In genomic region chr1:137952777-137953176, GRCm38 (mm10) we compare ENCODE assay signal across 12 mouse cellular contexts.
DNase-seq lines count a peak whose midpoint lies in the region; ATAC-seq and TF ChIP-seq lines count a peak whose summit lies in the region.
"Had no signal": no experiment of that assay in that cellular context is flagged by ENCODE, and none has a peak within 500 bp of the region (broad histone marks: within the 10 kb centered on the region; RNA-seq: fewer than 3 reads in every experiment).

No protein-coding gene starts in this region.

- no peak for TF ChIP-seq CTCF in forebrain, postnatal 0 days (IDR thresholded peaks at IDR 0.05; ENCODE audit: low read depth)

- TF ChIP-seq POLR2A in limb, embryonic 14.5 days (IDR thresholded peaks at IDR 0.05; ENCODE audit: borderline replicate concordance, extremely low read depth, insufficient read depth, insufficient read length), result no peak

- H3K9ac ChIP-seq in kidney, embryonic 14.5 days (ENCODE audit: low read depth, low read length), result no peak overlapping the region
- no peak overlapping the region for H3K9ac ChIP-seq in embryonic facial prominence, embryonic 14.5 days (ENCODE audit: low read depth, low read length)
- H3K9ac ChIP-seq in forebrain, postnatal 0 days, result no peak overlapping the region
- H3K9ac ChIP-seq in limb, embryonic 14.5 days (ENCODE audit: low read depth, low read length, severe bottlenecking), result no peak overlapping the region

- no peaks in the 10 kb centered on the region for H3K9me3 ChIP-seq in kidney, embryonic 14.5 days (ENCODE audit: control insufficient read depth, low read length)
- no peaks in the 10 kb centered on the region for H3K9me3 ChIP-seq in embryonic facial prominence, embryonic 14.5 days (ENCODE audit: control insufficient read depth, low read length)
- H3K9me3 ChIP-seq in forebrain, postnatal 0 days (ENCODE audit: low read length), result no peaks in the 10 kb centered on the region
- no peaks in the 10 kb centered on the region for H3K9me3 ChIP-seq in limb, embryonic 14.5 days (ENCODE audit: control insufficient read depth, low read length)

- no peak overlapping the region for H3K4me3 ChIP-seq in kidney, embryonic 14.5 days (ENCODE audit: low read length)
- no peak overlapping the region for H3K4me3 ChIP-seq in embryonic facial prominence, embryonic 14.5 days (ENCODE audit: low read depth, low read length)
- no peak overlapping the region for H3K4me3 ChIP-seq in forebrain, postnatal 0 days (ENCODE audit: low read depth, low read length)
- H3K4me3 ChIP-seq in limb, embryonic 14.5 days (replicated peaks; ENCODE audit: low read length), result no peak overlapping the region

- no peak overlapping the region for H3K4me2 ChIP-seq in kidney, embryonic 14.5 days (replicated peaks; ENCODE audit: low read depth, low read length)
- H3K4me2 ChIP-seq in embryonic facial prominence, embryonic 14.5 days (ENCODE audit: low read depth, low read length), result no peak overlapping the region
- no peak overlapping the region for H3K4me2 ChIP-seq in forebrain, postnatal 0 days (ENCODE audit: low read depth)
- H3K4me2 ChIP-seq in limb, embryonic 14.5 days (replicated peaks; ENCODE audit: low read depth, low read length, severe bottlenecking), result no peak overlapping the region

- H3K27me3 ChIP-seq in kidney, embryonic 14.5 days (ENCODE audit: control insufficient read depth, insufficient read depth, low read length), result no peaks in the 10 kb centered on the region
- H3K27me3 ChIP-seq in embryonic facial prominence, embryonic 14.5 days (replicated peaks; ENCODE audit: control insufficient read depth, insufficient read depth, low read length), result no peaks in the 10 kb centered on the region
- H3K27me3 ChIP-seq in forebrain, postnatal 0 days (ENCODE audit: insufficient read depth, low read length), result no peaks in the 10 kb centered on the region
- no peaks in the 10 kb centered on the region for H3K27me3 ChIP-seq in limb, embryonic 14.5 days (ENCODE audit: control insufficient read depth, insufficient read depth, low read length)
- H3K27me3 ChIP-seq: CH12.LX had no signal

- peaks cover 8% of the 10 kb centered on the region; the same call in 1 of the 2 replicates for H3K36me3 ChIP-seq in kidney, embryonic 14.5 days (ENCODE audit: control insufficient read depth, insufficient read depth, low read length)
- H3K36me3 ChIP-seq in embryonic facial prominence, embryonic 14.5 days (ENCODE audit: control insufficient read depth, insufficient read depth, low read length), result peaks cover 20% of the 10 kb centered on the region
- peaks cover 3% of the 10 kb centered on the region; the same call in 1 of the 2 replicates for H3K36me3 ChIP-seq in forebrain, postnatal 0 days (ENCODE audit: insufficient read depth)
- H3K36me3 ChIP-seq in limb, embryonic 14.5 days (ENCODE audit: control insufficient read depth, insufficient read depth, low read length), result peaks cover 12% of the 10 kb centered on the region

- DNase-seq in kidney, adult 8-10 months, result no peak
- peak; percentile 29 for DNase-seq in embryonic facial prominence, embryonic 14.5 days (ENCODE audit: low spot score)
- DNase-seq in forebrain, postnatal 0 days, result no peak
- no peak for DNase-seq in limb, embryonic 14.5 days (ENCODE audit: low spot score)
- no peak for DNase-seq in heart, postnatal 25 days (ENCODE audit: low spot score)
- DNase-seq: adrenal gland, postnatal 25 days; heart, adult 11 months; lung, postnatal 10 days; thymus, adult 18-20 months had no signal

- no peak overlapping the region for H3K27ac ChIP-seq in kidney, embryonic 14.5 days (ENCODE audit: low read depth, low read length)
- peak overlapping the region; percentile 72 for H3K27ac ChIP-seq in embryonic facial prominence, embryonic 14.5 days (replicated peaks; ENCODE audit: low read depth, low read length)
- peak overlapping the region; percentile 21; the same call in 1 of the 2 replicates for H3K27ac ChIP-seq in forebrain, postnatal 0 days (ENCODE audit: low read depth, low read length)
- H3K27ac ChIP-seq in limb, embryonic 14.5 days (replicated peaks; ENCODE audit: low read depth, low read length), result peak overlapping the region; percentile 62; the same call in 1 of the 2 replicates

- 52% methylated on average over 1 of the region's 1 CpGs for WGBS in kidney, embryonic 14.5 days
- 77% methylated on average over 1 of the region's 1 CpGs for WGBS in embryonic facial prominence, embryonic 14.5 days
- 21% methylated on average over 1 of the region's 1 CpGs for WGBS in forebrain, postnatal 0 days
- 65% methylated on average over 1 of the region's 1 CpGs for WGBS in limb, embryonic 14.5 days

- intact Hi-C loops in heart, postnatal 25 days (cut with DNase I), result no loop called here

- ATAC-seq in kidney, embryonic 14.5 days (ENCODE audit: low FRiP score, low TSS enrichment), result peak; percentile 80
- ATAC-seq in embryonic facial prominence, embryonic 14.5 days (ENCODE audit: low read depth), result no peak
- no peak for ATAC-seq in forebrain, postnatal 0 days
- no peak for ATAC-seq in limb, embryonic 14.5 days (ENCODE audit: low FRiP score, low read depth)
- no peak for ATAC-seq in frontal cortex, adult (ENCODE audit: low TSS enrichment)

- H3K4me1 ChIP-seq in kidney, embryonic 14.5 days (ENCODE audit: control insufficient read depth, insufficient read depth, low read length), result peaks cover 10% of the 10 kb centered on the region; the same call in 1 of the 2 replicates
- H3K4me1 ChIP-seq in embryonic facial prominence, embryonic 14.5 days (ENCODE audit: control insufficient read depth, insufficient read depth, low read length), result peaks cover 17% of the 10 kb centered on the region; the same call in 1 of the 2 replicates
- no peaks in the 10 kb centered on the region; the same call in 1 of the 2 replicates for H3K4me1 ChIP-seq in forebrain, postnatal 0 days (ENCODE audit: insufficient read depth)
- peaks cover 13% of the 10 kb centered on the region for H3K4me1 ChIP-seq in limb, embryonic 14.5 days (ENCODE audit: control insufficient read depth, insufficient read depth, low read length)
